Mouse (Mus musculus) kidney, adult 18-20 months (tissue): ENCODE data around the gene Tk2.

Source experiments
- DNase-seq: peaks from one replicate; pipeline ENCODE4 v3.0.0; 2021

The Tk2 gene

GRCm38 (mm10) chr8:104219079-104219478 lies 29.3 kb downstream of the Tk2 start:
- DNase-seq, result peak; percentile 16

GRCm38 (mm10) chr8:104217601-104218000 lies 30.8 kb downstream of the Tk2 start:
- DNase-seq, result no peak

GRCm38 (mm10) chr8:104205292-104205691 lies 43.1 kb downstream of the Tk2 start:
- DNase-seq, result no peak

GRCm38 (mm10) chr8:104202320-104202719 lies 46.0 kb downstream of the Tk2 start:
- no peak for DNase-seq

- DNase-seq, result no peak
These were observed 46.7 kb downstream of the Tk2 start for GRCm38 (mm10) chr8:104201622-104202021.

- no peak for DNase-seq
These were observed 48.6 kb downstream of the Tk2 start for GRCm38 (mm10) chr8:104199802-104200201.

GRCm38 (mm10) chr8:104191496-104191895 lies 56.9 kb downstream of the Tk2 start:
- no peak for DNase-seq

GRCm38 (mm10) chr8:104190777-104191468 lies 57.4 kb downstream of the Tk2 start:
- no peak for DNase-seq

- no peak for DNase-seq
These were observed 59.9 kb downstream of the Tk2 start for GRCm38 (mm10) chr8:104188459-104188858.

GRCm38 (mm10) chr8:104187622-104188021 lies 60.7 kb downstream of the Tk2 start:
- no peak for DNase-seq

GRCm38 (mm10) chr8:104186827-104187226 lies 61.5 kb downstream of the Tk2 start:
- no peak for DNase-seq

GRCm38 (mm10) chr8:104184905-104185304 lies 63.5 kb downstream of the Tk2 start:
- no peak for DNase-seq

GRCm38 (mm10) chr8:104177054-104177453 lies 71.3 kb downstream of the Tk2 start:
- DNase-seq, result no peak
